Mouse (Mus musculus) kidney, adult 9 months (tissue): ENCODE measurements at regions not wholly inside any gene's neighbourhood (a gene's known extent, or its start where the extent isn't known, plus 50 kb on each side); places are given as distances from the start of the nearest gene placed in this dataset.
"Not testable (repeated sequence)": the region's sequence is repeated elsewhere in the genome, so short reads cannot be mapped to it uniquely, and the experiment has no call there.

ENCODE experiments used
- DNase-seq: peaks from one replicate; pipeline ENCODE4 v3.0.0; 2022

DNA sequence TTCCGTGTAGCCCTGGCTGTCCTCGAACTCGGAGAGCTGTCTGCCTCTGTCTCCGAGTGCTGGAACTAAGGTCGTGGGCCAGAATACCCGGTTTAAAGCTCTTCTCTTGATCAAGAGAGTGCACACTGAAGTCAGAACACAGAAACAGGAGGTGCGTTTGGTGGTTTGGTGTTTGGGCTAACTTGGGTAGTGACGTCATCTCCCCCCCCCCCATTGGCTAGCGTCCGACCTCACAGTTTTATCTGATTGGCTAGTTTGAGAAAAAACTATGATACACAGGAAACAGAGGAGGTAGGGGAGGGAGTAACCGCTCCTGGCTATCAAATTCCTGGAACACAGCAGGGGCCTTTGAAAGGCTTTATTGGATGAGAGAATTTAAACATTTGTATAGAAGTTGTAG is 60.2 kb upstream of the Pim1 start:
- no peak for DNase-seq

DNA sequence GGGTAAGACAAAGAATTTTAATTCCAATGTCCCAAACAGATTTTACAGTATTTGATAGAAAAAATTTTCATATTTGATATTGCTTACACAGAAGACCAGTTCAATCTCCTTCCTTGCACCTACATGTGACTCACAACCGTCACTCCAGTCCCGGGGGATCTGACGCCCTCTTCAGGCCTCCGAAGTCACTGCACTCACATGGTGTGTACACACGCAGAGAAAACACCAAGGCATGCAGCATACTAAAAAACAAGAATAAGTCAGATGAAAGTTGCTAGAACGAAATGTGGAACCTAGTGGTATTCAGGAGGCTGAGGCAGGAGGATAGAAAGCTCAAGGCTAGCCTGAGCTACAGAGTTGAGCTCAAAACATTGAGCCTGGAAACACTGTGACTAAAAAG is 59.7 kb upstream of the Pim1 start:
- no peak for DNase-seq

DNA sequence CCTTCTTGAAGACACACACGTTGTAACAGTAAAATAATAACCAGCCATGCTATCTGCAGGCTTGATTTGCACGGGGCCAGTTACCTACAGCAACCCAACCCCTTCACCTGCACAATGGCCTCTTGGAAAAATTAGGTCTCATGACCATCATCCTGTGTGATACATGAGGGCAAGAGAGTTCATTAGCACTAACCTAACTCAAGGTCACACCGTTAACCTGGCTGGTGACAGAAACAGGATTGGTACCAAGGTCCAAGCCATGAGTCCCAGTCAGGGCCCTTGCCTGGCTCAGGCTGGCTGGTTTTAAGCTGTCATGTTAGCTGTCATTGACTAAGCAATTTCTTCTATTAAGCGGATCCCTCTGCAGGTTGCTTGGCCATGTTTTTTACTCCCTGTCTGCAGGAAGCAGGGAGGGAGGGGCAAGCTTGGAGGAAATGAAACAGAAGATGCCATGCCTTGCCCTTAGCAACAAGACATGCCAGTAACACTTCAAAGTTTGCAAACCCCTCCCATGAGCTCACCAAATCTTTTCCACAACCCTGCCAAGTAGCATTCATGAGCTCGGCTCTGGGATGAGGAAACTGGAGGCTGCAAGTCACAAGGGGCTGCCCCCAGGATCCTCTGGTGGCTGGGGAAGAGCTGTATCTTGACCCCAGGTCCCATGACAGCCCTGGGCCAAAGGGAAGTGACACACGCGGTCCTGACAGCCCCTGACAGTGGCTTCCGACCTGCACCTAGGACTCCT is 58.8 kb upstream of the Pim1 start:
- no peak for DNase-seq

DNA sequence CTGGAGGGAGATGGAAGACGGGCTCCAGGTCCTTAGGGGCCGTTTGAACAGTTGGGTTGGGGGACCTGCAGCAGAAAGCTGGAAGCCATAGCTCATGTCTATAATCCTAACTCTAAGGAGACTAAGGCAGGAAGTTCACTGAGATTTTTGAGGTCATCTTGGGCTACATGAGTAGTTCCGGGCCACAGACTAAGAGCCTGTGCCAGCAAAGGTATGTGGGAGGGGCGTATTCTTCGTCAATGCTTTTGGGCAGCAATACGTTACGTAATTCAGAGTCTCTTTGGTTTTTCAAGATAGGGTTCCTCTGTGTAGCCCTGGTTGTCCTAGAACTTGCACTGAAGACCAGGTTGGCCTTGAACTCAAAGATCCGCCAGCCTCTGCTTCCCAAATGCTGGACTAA is 57.9 kb upstream of the Pim1 start:
- no peak for DNase-seq

DNA sequence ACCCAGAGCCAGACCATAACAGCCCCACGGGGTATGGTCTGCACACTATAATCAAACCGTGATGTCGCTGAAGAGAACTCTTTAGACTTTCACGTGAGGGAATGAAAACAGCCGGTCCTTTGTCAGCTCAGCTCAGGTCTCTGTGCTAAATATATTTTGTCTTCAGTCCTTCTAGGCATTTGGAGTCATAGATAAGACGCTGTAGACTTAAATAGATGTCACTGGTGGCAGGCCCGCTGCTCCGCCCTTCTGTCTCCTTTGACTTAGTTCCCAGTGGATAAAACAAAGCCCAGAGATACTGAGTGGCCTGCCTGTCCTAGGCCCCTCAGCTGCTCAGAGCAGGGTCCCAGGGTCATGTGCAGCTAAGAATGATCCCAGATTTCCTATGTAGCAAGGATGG is 57.2 kb upstream of the Pim1 start:
- DNase-seq = no peak

DNA sequence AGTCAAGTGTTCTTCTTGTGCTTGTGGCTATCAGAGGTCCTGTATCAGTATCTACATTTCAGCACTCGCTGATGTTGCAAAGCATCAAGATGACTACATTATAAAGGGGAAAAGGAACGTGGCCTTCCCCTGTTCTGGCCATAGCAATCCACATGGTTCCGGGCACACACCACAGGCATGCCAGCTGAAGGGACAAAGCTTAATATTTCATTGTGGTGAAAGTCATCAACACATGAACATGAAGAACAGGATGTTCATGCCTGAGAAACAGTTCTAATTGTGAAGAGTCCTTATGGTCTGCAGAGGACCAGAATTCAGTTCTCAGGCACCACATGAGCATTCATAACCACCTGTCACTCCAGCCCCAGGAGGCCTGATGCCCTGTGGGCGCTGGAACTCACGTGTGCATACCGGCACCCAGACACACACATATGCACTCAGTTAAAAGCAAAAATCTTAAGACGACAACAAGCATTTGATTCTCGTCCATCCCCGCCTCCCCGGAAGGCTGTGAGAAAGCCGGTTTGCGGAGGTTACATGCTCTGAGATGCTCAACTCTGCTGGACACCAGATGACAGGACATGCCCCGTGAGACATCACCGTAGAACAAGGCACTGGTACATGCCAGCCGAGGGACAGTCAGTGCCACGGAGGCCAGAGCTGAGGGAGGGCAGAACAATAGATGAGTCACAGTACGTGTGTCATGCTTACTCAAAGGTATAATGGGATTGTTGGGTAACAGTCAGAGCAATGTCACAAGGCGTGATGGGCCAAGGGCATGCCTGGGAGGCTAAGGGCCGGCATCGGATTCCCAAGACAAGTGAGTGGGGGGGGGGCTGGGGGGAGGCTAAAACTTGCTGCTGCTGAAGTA is 56.2 kb upstream of the Pim1 start:
- no peak for DNase-seq

DNA sequence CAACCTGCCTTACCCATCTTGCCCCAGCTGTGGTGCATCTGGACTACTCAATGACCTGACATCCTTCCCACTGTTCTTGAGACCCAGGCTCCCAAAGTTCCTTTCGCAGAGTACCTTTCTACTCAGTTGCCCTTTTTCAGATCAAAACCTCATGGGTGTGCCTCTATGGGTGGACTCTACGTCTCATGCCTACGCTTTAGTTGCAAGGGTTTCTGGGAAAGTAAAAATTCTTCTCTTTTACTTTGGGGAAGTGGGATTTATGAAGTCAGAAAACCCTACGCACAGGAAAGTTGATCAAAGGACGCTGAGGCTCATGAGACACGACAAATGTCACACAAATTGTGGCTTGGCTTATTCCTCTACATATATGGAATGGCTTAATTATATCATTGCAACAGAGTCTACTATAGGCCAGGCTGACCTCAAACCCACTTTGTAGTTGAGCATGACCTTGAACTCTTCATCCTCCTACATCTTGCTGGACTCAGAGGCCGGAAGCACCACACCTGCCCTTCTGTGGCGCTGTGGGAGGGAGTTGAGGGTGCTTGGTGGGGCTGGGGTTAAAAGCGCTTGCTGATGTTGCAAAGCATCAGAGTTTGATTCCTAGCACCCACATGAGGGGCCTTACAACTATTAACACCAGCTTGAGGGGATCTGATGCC is 55.1 kb upstream of the Pim1 start:
- no peak for DNase-seq

DNA sequence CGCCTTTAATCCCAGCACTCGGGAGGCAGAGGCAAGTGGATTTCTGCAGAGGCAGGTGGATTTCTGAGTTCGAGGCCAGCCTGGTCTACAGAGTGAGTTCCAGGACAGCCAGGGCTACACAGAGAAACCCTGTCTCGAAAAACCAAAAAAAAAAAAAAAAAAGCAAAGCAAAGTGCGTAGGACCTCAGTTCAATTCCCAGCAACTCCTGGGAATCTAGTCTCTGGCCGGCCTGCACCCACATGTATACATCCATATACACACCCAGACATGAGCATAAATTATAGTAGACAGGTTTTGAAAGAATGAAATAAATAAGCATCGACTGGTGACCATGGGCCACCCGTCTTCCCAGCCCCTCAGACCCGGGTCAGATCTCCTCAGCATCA is 54.1 kb upstream of the Pim1 start:
- DNase-seq = not testable (repeated sequence)

DNA sequence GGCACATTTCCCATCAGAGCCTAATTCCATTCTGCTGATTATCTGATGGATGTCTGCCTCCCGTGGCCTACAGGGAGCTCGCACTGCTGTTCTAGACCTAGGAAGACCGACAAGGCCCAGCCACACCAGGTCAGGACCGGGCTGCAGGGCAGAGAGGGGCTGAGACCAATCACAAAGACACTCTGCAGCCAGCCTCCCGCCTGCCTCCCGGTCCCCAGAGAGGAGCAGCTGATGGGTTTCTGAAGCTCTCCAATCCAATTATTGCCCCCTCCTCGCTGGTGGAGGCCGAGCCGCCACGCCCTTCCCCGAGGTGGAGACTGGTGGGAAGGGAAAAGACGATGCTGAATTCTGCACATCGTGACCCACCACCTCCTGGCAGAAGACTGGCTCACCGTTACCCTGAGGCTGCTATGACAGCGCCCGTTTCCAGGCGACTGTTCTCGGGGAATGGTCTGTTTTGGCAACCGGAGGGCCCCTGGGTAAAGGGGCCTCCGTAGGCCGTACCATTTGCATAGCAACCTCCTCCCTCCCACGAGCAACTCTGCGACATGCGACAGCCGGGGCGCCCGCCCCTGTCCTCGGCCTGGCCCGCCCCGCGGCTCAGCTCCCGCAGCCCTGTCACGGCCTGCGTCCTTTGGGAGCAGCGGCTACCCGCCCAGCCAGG is 53.5 kb upstream of the Pim1 start:
- DNase-seq = peak; percentile 67

DNA sequence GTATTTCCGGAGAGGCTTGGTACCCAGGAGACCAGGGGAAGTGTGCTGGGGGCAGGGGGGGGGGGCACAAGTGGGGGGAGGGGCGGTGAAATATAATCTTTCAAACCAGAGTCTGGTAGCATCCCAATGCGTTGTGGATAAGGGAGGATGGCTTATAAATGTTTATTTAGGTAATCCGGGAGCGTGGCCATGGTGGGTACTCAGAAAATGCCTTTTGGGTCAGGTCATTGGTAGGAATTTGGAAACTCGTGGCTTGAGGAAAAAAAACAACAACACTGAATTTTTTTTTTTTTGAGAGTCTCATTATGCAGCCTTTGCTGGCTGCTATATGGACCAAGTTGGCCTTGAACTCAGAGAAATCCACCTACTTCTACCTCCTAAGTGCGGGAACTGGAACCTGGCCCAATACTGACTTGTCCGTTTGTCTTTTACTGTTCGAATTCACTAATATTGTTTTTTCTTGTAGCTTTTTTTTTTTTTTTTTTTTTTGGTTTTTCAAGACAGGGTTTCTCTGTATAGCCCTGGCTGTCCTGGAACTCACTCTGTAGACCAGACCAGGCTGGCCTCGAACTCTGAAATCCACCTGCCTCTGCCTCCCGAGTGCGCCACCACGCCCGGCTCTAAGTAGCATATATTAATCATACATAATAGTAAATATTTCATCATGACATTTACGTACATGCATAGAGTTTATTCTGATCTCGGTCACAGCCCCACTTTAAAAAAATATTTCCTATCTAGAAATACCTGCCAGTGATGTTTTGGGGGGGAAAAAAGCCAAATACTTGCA is 52.8 kb upstream of the Pim1 start:
- DNase-seq = no peak

DNA sequence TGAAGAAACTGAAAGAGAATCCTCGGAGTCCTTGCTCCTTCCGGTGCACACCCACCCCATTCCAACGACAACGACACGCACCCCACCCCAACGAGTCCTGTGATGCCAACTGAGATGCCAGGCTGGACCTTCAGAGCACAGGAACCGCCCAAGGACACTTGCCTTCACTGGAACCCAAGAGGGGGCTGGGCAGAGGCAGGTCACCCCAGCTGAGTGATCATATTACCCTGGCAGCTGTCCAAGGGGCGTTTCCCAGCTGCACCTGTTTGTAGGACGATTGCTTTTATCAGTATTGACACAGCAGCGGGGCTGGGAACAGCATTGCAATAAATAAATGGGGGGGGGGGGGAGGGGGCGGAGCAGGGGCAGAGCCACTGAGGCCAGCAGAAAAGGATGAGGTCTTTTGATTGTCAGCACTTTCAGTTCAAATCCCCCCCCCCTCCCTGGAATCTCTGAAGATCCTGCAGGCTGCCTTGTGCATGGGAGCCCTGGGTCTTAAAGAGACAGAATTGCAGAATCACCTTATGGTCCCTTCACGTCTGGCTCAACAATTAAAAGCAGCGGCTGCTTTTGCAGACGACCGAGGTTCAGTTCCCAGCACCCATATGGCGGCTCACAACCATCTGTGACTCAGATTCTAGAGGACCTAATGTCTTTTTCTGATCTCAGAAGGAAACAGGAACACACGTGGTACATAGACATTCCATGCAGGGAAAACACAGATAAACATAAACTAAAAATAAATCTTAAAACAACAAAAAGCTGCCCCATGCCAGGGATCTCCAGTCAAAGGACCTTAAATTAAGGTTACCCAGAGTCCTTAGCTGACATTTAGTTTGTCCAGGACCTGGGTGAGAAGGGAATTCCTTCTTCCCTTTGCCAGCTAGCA is 52.0 kb upstream of the Pim1 start:
- DNase-seq = peak; percentile 83

DNA sequence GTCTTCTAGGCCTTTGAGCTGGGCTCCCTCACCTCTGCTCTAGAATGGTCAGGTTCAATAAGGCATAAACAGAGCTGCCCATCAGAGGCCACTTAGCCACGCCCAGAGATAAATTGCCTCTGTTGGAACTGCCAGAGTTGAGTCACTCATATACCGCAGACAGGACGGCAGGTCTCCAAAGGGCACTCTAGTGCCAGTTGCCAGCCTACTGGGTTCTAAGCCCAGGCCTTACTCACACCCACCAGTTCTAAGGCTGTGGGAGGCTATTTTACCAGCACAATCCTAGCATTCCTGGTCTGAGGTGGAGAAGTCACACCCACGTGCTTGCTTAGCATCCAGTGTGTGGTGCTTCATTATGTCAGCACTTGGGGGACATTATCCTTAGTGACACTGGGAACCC is 50.6 kb upstream of the Pim1 start:
- DNase-seq = no peak

DNA sequence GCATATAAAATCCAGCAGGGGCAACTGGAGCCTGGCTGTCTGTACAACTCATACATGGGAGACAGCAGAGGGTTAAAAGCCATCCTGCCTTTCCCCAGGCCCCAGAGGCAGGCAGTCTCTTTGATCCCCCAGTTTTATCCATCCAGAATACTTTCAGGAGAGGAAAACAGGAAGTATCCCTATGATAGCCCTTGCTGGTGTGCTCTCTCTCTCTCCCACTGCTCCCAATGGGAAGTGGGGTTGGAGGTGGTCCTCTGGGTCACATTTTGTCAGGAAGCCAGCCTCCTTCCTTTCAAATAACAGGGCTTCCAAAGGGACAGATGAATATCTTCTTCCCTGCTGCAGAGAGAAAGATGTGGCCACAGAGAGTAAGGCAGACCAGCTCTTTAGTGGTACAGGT is 50.1 kb upstream of the Pim1 start:
- DNase-seq = no peak
